Comparison of ENCODE assay signal across 33 mouse cellular contexts in genomic region chr10:111013265-111013664, GRCm38 (mm10).
"Had no signal": no experiment of that assay in that cellular context is flagged by ENCODE, and none has a peak within 500 bp of the region (broad histone marks: within the 10 kb centered on the region; RNA-seq: fewer than 3 reads in every experiment).

No protein-coding gene starts in this region.

- H3K9me3 ChIP-seq: limb, embryonic 10.5 days; limb, embryonic 12.5 days; limb, embryonic 13.5 days; limb, embryonic 15.5 days; liver, embryonic 12.5 days; liver, embryonic 13.5 days; liver, embryonic 15.5 days; lung, embryonic 15.5 days; midbrain, embryonic 10.5 days; midbrain, embryonic 15.5 days; neural tube, embryonic 12.5 days had no signal

- DNase-seq: left cerebral cortex, postnatal 4 days; liver; liver, embryonic 13.5 days; liver, postnatal 0 days; lung, adult 18-20 months; lung, adult 2 months; lung, embryonic 14.5 days; lung, postnatal 10 days; lung, postnatal 14 days; lung, postnatal 36 days; lung, postnatal 4 days; midbrain, embryonic 14.5 days had no signal

- H3K36me3 ChIP-seq: limb, embryonic 10.5 days; limb, embryonic 12.5 days; limb, embryonic 13.5 days; limb, embryonic 15.5 days; liver, embryonic 12.5 days; liver, embryonic 13.5 days; liver, embryonic 15.5 days; lung, embryonic 15.5 days; midbrain, embryonic 10.5 days; midbrain, embryonic 12.5 days; midbrain, embryonic 13.5 days; midbrain, embryonic 15.5 days; neural tube, embryonic 12.5 days; neural tube, embryonic 13.5 days had no signal

- ATAC-seq: liver, embryonic 12.5 days; liver, postnatal 0 days; lung, postnatal 0 days; midbrain, embryonic 13.5 days; midbrain, embryonic 15.5 days; midbrain, embryonic 16.5 days had no signal

- H3K4me1 ChIP-seq: limb, embryonic 15.5 days had no signal

- H3K27me3 ChIP-seq: limb, embryonic 12.5 days; limb, embryonic 13.5 days; limb, embryonic 15.5 days; lung, embryonic 15.5 days; midbrain, embryonic 12.5 days; midbrain, embryonic 13.5 days; midbrain, embryonic 15.5 days; neural tube, embryonic 12.5 days; neural tube, embryonic 13.5 days had no signal

- H3K27ac ChIP-seq: limb, embryonic 10.5 days; limb, embryonic 12.5 days; limb, embryonic 13.5 days; limb, embryonic 15.5 days; liver, embryonic 12.5 days; liver, embryonic 13.5 days; liver, embryonic 14.5 days; liver, embryonic 15.5 days; lung, embryonic 15.5 days; macrophage; midbrain, embryonic 10.5 days; midbrain, embryonic 13.5 days; midbrain, embryonic 15.5 days; neural tube, embryonic 12.5 days; neural tube, embryonic 13.5 days had no signal

- H3K4me3 ChIP-seq: limb, embryonic 10.5 days; limb, embryonic 12.5 days; limb, embryonic 13.5 days; limb, embryonic 15.5 days; liver, embryonic 12.5 days; liver, embryonic 13.5 days; liver, embryonic 15.5 days; lung, embryonic 15.5 days; megakaryocyte, embryonic 14.5 days; midbrain, embryonic 10.5 days; midbrain, embryonic 12.5 days; midbrain, embryonic 13.5 days; midbrain, embryonic 15.5 days; myocyte; neural tube, embryonic 12.5 days; neural tube, embryonic 13.5 days had no signal

- H3K4me2 ChIP-seq: limb, embryonic 12.5 days; limb, embryonic 13.5 days; limb, embryonic 15.5 days; liver, embryonic 11.5 days; liver, embryonic 12.5 days; liver, embryonic 13.5 days; liver, embryonic 15.5 days; lung, embryonic 14.5 days; lung, embryonic 15.5 days; midbrain, embryonic 11.5 days; midbrain, embryonic 12.5 days; midbrain, embryonic 13.5 days; midbrain, embryonic 15.5 days; neural tube, embryonic 12.5 days; neural tube, embryonic 13.5 days had no signal

- H3K9ac ChIP-seq: limb, embryonic 12.5 days; limb, embryonic 13.5 days; limb, embryonic 15.5 days; liver, embryonic 12.5 days; liver, embryonic 13.5 days; liver, embryonic 14.5 days; liver, embryonic 15.5 days; liver, postnatal 0 days; lung, embryonic 14.5 days; lung, embryonic 15.5 days; midbrain, embryonic 12.5 days; midbrain, embryonic 13.5 days; midbrain, embryonic 15.5 days; neural tube, embryonic 12.5 days; neural tube, embryonic 13.5 days had no signal
